Mouse (Mus musculus): ENCODE data around the gene Zdhhc11.

DNA sequence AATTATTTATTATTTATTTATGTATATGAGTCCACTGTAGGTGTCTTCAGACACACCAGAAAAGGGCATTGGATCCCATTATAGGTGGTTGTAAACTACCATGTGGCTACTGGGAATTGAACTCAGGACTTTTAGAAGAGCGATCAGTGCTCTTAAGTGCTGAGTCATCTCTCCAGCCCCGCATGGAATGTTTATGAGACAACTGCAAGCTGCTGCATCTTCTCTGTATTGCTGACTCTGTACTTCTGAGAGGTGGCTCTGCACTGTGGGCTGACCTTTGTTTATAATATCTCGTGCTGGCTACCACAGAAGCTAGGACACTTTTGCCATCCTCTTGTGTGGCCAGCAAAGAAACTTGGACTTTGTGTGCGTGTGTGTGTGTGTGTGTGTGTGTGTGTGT is 37.8 kb downstream of the Zdhhc11 start:
- TF ChIP-seq TAL1 (IDR thresholded peaks at IDR 0.05; ENCODE audit: low read length) (no peak), GATA1 (IDR thresholded peaks at IDR 0.05; ENCODE audit: low read length) (no peak)

Data from erythroblast, embryonic 14.5 days (primary cell).